Mouse (Mus musculus) erythroblast, adult 5-6 weeks (primary cell): ENCODE measurements around the gene C130050O18Rik. TPM values are rescaled to one million over a fixed set of nuclear protein-coding genes. Genes with fewer than 3 reads are reported as not detected.

Experiments
- ATAC-seq: replicated peaks from 2 replicates; pipeline ENCODE4 v1.8.0; 2016; ENCODE audit warnings: moderate number of reproducible peaks, mild to moderate bottlenecking, moderate TSS enrichment, inconsistent platforms; ENCODE audit not compliant: poor library complexity, low FRiP score, severe bottlenecking
- total RNA-seq, 2 experiments: library from RNA; stranded (forward) in 1 of 2; stranded (reverse) in 1 of 2; fragments of 150-400 nt in 1 of 2; fragments of 200-764, 138-1000 nt in 1 of 2; gene quantifications; 2 replicates each; pipeline versions ENCODE4 v1.2.3 to v1.2.4; 2015 to 2017; ENCODE audit warnings: low replicate concordance in 2 of 2

The C130050O18Rik gene
- total RNA-seq, 2 experiments from 2014 or later: 1.9 to 4.3 TPM

DNA sequence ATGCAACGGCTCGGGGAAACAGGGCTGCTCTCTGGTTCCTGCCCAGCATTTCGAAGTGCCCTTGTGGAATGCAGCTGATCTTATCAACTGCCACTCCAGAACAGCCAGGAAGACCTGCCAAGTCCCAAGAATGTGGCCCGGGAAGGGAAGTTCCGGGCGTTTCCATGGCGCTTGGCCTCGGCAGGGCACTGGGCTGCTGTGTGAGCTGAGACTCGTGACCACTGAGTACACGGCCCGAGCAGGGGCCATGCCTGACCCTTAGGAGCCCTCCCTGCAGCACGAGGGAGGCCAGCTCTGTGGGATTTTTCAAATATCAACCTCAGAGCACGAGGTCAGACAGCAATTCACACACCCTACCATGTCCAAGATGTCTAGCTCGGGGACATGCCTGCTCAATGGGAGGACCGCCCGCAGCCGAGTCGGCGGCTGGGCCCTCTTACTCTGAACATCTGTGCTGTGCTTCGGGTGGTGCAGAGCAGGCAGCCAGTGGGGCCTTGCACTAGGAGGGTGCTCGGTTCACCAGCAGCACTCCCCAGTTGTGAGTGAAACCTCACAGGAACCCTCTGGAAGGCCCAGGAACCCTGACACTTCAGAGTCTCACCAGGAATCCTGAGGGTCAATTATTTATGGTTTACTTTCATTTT, 26.0 kb upstream of the C130050O18Rik start:
- no peak for ATAC-seq

DNA sequence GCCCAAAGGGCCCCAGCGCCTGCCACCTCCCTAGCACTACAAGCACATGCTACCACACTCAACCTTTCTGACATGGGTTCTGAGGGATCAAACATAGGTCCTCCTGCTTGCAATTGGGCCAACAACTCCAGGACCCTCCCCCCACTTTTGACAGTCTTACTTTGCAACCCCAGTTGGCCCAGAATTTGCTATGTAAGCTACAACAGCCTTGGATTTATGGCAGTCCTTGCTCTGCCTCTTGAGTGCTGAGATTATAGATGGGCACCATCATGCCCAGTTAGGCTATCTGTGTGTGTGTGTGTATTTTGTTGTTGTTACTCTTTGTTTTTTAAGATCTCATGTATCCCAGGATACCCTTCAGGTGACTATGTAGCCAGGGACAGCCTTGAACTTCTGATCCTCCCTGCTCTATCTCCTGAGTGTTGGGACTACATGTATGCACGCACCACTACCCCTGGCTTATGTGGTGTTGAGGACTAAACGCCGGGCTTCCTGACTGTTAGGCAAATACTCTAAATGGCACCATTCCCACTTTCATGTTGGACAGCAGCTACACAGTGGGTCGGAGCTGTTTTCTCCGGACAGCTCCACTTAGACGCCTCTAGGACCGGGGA, 25.2 kb upstream of the C130050O18Rik start:
- peak; percentile 6 for ATAC-seq

DNA sequence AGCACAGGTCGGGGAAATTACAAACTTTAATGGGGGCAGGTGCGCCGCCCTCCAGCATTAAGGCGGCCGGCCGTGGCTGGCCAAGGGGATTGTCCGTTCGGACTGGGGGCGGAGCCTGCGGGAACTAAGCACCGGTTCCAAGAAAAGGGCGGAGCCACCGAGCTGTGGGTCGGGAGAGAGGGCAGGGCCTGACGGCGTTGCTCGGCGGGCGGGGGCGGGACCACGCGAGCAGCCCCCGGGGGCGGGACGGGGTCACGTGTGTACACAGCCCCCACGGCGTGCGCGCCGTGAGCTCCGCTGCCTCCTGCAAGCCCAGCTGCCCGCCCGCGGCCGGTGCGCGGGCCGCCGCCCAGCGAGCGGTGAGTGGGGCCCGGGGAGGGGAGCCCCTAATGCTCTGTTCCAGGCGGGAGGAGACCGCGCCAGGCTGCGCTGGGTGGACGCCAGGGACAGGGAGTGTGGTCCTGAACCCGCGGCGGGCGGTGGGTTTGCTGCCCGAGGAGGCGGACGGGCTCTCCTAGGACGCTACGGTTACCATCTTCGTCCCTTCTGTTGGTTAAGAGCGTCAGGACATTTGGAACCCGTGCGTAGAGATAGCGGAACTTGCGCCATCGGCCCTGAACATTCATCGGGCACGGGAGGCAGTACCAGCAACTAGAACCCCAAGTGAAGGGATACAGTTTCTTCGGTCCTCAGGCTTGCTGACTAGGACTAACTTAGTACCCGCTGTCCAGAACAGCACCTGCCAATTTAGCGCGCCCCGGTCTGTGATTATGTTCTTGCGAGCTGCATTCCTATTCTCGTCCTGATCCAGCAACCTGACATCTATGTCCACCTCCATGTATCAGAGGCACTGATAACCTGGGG, 24.5 kb upstream of the C130050O18Rik start:
- ATAC-seq: peak; percentile 65

DNA sequence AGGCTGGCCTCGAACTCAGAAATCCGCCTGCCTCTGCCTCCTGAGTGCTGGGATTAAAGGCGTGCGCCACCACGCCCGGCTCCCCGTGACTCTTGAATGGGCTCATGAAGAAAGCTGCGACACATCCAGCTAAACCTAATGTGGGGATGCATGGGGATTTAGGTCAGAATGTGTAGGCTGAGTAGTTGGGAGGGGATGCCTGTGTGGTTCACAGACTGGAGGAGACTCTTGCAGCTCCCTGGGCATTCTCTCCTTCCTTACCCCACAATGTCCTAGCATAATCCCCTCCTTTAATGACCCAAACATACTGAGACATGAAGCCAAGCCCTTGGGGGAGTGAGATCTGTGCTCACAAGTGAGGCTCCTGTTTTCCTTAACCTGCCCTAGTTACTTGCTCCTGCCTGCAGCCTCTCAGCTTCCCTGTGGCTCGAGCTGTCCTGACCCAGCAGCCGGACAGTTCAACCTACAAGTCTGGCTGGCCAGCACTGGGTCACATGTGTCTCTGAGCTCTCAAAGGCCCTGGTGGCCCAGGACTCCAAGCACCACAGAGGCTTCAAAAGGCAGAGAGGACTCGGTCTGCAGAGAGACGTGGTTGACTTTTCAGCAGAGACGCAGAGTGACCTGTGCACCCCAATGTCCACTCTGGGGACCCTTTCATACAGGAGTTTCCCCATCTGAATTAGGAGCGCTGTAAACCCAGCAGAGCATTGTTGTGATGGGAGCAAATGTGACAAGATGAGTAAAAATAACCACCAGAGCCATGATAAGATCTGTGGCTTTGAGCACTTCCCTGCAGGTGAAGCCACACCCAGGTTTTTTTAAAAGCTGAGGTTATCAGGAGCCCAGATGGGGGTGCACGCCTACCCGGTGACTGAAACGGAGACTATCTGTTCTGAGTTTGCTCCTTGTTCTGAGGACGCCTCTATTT, 23.2 kb upstream of the C130050O18Rik start:
- peak; percentile 40 for ATAC-seq

DNA sequence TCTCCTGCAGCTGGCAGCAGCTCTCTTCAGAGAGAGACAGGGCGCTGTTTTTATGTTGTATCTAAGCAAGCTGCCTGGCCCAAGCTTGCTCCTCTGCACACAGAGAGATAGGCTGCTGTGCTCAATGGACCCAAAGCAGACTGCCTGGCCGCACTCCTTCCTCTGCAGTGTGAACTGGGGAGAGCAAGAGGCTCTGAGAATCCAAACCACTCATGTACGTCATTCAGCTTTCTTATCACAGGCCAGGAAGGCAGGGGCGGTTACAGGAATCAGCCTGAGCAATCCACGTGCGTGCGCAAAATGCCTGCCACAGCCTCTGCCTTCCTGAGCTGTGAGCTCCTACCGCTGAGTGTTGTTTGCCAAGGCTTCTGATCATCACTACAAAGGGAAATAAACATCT, 22.3 kb upstream of the C130050O18Rik start:
- ATAC-seq: peak; percentile 59

DNA sequence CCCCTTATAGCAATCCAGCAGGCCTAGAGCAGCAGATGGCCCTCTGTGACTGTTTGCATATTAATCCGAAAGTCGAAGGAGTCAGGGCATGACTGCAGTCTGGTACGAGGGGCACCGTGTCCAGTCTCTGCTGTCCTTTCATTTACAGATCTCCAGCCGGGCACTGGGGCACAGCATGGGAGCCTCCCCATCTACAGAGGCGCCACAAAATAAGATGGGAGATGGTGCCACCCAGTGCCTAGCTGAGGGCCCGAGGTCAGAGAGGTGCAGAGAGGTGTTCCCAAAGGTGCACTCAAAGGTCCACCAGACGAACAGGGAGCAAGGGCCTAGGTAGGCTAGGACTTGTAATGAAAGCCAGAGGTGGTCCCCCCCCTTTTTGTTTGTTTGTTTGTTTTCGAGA, 21.8 kb upstream of the C130050O18Rik start:
- no peak for ATAC-seq

DNA sequence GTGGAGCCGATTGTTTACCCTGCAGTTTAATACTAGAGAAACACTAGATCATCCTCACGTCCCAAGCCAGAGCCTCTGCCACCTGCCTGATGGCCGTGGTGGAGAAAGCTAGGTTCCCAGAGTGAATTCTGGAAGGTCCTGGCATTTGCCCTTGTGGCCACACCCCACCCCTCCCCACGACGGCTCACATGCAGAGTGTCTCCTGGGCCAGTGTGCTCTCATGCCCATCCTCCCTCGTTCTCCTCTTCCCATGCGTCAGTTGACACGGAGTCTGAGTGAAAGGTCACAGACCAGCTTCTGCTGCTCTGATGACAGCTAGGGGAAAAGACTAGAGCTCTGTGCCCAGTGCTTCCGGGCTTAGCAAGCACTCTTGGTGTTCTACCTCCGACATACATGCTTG, 20.5 kb upstream of the C130050O18Rik start:
- ATAC-seq: no peak

DNA sequence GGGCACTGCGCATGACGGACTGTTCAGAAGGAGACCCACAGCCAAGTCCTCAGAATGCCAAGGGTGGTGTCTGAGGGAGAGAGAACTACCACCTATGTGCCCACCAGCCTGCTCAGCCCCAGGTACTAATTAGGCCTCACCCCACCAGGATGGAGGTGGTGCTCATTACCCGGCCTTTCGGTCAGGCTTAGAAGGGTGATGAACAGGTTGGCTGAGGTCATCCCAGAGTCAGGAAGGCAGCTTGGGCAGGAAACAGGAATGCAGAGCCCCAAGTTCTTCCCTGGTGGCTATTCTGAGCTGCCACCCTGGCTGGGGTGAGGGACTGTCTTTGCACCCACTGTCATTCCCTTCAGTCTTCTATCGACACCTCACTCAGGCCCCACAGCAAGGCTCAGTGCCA, 19.0 kb upstream of the C130050O18Rik start:
- no peak for ATAC-seq

DNA sequence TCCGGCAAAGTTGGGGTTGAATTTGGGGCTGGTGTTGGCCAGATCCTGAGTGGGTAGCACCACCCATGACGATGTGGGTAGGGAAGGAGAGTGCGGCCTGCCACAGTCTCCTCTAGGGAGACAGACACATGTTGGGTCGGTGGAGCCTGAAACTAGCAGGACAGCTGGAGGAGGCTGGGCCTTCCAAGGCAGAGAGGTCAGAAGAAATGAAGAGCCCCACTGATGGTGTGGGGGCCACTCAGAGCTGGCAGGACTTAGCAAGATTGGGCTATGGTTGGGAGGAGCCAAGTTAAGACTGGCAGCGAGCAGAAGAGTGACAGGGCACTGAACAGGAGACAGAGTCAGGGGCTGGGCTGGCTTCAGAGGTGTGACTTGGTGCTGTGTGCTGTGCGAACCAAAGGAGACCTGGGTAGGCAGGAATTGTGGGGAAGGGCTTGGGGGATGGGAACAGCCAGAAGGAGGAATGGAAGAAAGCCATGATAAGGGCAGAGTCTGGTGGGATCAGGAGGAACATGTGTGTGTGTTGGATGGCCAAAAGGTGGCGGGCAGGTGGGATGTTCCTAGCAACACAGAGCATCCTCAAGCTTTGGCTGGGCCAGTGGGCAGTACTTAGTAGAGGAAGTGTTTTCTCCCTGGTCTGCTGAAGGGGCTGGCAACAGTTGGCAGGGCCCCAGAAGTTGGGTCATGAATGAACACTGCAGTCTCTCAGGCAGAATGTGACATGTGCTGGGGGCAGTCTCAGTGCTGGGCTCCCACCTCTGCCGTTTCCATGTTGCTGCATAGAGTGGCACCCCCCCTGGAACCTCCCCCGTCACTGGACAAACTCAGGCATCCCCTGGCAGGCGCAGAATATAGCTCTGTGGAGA, 17.5 kb upstream of the C130050O18Rik start:
- ATAC-seq: peak; percentile 23; the same call in 1 of the 2 replicates

DNA sequence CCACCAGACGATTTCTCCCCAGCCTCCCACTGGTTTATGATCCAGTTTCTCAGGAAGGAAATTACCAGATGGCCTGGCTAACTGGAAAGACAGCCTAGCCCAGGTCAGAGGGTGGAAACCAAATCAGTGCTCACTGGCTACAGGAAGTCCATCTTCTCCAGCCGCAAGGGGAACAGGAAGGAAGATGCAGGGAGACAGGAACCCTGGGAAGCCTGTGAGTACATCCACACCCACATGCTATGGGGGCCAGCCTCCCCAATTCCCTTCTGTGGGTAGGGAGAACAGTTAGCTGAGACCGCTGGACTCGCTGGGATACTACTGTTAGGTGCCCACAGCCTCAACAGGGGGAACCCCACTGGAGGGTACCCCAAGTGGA, 16.9 kb upstream of the C130050O18Rik start:
- no peak for ATAC-seq

DNA sequence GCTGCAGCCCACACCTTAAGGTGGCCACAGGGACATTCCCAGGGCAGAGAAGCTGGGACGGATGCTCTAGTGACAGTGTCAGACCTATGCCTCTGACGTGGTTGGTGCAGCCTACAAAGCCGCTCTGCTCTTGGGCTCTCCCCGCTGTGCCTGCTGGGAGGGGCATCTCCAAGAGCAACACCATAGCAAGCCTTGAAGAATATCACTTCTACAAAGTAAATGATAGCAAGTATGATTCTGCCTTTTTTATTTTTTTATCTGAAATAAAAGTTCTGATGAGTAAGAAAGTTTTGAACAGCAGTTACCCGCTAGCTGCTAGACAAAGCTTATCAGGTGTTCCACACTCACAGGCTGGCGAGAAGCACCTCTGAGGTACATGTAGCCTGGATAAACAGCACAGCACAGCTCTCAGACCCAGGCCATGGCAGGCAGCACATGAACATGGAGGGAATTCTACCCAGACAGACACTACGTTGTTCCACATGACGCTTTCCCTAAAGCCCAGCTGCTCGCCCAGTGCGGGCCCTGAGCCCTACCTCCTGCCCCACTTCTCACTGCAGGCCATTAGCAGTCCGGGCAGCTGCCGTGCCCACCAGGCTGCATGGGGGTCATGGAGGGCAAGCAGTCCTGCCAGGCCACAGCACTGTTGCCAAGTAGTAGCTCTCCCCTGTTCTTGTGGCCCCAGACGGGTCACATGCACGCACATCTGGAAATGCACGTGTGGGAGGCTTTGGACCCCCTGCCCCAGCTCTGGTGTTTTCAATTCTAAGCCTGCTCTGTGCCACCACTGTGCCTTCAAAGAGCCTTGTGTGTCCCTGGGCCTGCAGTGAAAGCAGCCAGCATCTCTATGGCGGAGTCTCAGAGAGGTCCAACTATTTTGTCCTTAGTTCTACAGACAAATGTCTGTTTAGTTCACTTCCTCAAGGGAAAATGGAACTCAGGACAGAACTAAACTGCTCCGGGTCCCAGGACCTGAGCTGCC, 16.1 kb upstream of the C130050O18Rik start:
- ATAC-seq: peak; percentile 51

DNA sequence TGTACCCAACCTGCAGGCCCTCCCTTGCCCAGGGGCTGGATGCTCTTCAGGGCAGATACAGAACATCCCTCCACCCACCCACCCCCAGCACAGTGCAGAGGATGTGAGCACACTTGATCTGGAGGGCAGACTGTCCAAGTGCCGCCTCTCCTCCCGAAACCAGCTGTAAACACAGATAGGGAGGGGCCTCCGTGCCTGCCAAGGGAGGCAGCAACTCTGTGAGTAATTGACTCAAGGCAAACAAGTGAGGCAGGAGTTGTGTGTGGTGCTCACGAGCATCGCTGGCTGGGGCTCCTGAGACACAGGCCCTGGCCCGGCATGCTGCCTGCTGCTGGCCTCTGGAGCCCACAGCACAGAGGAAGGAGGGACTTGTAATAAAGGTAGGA, 15.4 kb upstream of the C130050O18Rik start:
- peak; percentile 72 for ATAC-seq

DNA sequence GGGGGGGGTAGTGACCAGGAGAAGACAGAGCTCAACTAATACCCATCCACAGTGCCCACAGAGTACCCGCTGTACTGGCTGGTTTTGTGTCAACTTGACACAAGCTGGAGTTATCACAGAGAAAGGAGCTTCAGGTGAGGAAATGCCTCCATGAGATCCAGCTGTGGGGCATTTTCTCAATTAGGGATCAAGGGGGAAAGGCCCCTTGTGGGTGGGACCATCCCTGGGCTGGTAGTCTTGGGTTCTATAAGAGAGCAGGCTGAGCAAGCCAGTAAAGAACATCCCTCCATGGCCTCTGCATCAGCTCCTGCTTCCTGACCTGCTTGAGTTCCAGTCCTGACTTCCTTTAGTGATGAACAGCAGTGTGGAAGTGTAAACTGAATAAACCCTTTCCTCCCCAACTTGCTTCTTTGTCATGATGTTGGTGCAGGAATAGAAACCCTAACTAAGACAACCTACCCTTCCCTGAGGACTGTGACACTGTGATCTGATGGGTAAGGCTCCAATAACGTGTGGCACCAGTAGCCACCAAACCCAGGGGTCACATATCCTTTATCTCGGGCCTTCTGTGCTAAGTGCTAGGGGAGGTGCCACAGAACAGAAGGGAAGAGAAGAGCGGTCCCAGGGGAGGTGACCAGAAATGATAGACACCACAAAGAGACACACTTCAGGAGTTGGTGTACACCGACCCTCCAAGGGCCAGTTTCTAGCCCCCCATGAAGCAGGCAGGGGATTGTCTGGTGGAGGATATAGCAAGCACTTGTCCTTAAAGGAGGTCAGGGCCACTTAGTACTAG, 14.6 kb upstream of the C130050O18Rik start:
- peak; percentile 24; the same call in 1 of the 2 replicates for ATAC-seq

DNA sequence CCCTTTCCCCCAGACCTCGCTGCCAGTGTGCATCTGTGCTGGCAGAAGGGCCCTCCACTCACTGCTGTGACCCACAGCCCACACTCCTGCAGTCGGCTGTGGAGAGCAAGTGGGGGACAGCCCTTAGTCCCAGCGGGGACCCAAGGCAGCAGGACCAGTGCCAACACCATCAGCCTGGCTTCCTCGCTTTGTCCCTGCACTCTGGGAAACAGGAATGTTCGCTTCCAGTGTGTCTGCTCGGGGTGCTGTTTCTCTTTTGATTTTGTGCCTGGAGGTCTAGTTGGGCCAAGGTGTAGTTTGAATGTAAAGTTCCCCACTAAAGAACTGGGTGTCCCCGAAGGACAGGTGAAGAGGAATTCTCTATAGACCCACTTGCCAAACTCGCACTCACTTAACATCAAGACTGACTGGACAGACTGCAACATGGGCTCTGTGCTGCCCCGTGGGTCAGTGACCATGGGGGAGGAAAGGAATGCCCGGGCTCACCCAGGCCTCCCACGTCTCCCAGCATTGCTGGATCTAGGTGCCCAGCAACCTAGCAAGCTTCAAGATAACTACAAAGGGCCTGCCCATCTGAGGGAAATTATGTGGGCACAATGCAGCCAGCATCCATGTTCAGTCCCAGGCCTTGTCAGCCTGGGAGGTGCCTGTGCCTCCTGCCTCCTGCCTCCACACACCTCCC, 13.6 kb upstream of the C130050O18Rik start:
- no peak for ATAC-seq

DNA sequence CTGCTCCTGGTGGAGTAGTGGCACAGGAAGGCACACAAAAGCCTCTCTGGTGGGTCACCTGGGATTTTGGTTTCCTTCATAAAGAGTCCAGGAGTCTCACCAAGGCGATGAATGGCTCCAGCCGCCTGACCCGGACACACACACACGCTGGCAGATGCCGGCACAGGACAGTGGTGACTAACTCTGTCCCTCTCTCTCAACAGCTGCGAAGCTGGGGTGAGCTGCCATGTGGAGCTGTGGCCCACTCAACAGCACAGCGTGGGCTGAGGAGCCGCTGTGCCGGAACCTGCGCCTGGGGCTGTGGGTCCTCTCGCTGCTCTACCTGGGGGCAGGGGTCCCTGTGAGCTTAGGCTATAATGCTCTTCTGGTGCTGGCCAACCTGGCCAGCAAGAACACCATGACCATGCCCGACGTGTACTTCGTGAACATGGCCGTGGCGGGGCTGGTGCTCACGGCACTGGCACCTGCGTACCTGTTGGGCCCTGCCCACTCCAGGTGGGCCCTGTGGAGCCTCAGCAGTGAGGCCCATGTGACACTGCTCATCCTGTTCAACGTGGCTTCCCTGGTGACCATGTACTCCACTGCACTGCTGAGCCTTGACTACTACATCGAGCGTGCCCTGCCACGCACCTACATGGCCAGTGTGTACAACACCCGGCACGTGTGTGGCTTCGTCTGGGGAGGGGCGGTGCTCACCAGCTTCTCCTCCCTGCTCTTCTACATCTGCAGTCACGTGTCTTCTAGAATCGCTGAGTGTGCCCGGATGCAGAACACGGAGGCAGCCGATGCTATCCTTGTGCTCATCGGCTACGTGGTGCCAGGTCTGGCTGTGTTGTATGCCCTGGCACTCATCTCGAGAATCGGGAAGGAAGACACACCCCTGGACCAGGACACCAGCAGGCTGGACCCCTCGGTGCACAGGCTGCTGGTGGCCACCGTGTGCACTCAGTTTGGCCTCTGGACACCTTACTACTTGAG, 12.6 kb upstream of the C130050O18Rik start:
- no peak for ATAC-seq
